Mouse (Mus musculus) kidney, adult 2 months (tissue): Measurements from ENCODE around the gene Sugct.

Experiments used
- CTCF ChIP-seq: fragments of 200-500 bp; conservative IDR thresholded peaks from 2 replicates; pipeline ENCODE4 v1.5.1; 2011; ENCODE audit warnings: low read depth, mild to moderate bottlenecking, control low read depth, low read length, moderate library complexity, mixed read lengths; ENCODE audit not compliant: insufficient read depth, insufficient read length
- POLR2A ChIP-seq: fragments of 200-500 bp; IDR thresholded peaks from one replicate; pipeline ENCODE4 v1.6.1; 2011; ENCODE audit warnings: low read depth, low read length, control low read depth

GRCm38 (mm10) chr13:17700090-17700715, 4.8 kb upstream of the Sugct start:
- TF ChIP-seq CTCF, result no peak
- TF ChIP-seq POLR2A, result no peak
